ENCODE assay signal across 8 mouse cellular contexts in the genomic region with DNA sequence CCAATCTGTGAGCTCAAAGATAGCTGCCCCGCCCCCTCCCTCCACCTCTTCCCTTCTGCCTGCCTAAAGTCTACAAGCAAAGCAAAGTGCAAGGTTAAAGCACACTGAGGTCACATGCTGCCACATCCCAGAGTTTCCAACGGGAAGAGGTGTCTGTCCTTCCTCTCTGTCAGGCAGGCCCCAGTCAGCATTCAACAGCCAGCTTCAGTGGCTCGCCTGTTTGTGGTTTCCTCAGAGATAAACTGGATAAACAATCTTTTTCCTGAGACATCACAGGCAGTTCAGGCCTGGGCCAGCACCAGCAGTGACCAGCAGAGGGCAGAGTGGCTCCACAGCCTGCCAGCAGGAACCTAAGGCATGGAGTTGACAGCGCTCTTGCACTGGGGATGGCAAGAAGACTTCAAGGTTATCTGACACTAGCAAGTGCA. TPM values are rescaled to one million over a fixed set of nuclear protein-coding genes. Genes with fewer than 3 reads are reported as not detected.
DNase-seq lines count a peak whose midpoint lies in the region; ATAC-seq lines count a peak whose summit lies in the region.

No protein-coding gene starts in this region.

- no peaks in the 10 kb centered on the region for H3K9me3 ChIP-seq in heart, embryonic 11.5 days (replicated peaks; ENCODE audit: control insufficient read depth, low read length)
- H3K9me3 ChIP-seq in kidney, embryonic 15.5 days (replicated peaks), result no peaks in the 10 kb centered on the region; the same call in 1 of the 2 replicates

- no peak overlapping the region for H3K4me2 ChIP-seq in heart, embryonic 11.5 days
- no peak overlapping the region for H3K4me2 ChIP-seq in kidney, embryonic 15.5 days

- H3K27me3 ChIP-seq in heart, embryonic 11.5 days (ENCODE audit: control insufficient read depth, insufficient read depth, low read length), result no peaks in the 10 kb centered on the region
- H3K27me3 ChIP-seq in kidney, embryonic 15.5 days, result no peaks in the 10 kb centered on the region

- ATAC-seq in erythroblast, adult 5-6 weeks (replicated peaks; ENCODE audit: low FRiP score, poor library complexity, severe bottlenecking), result peak; percentile 93
- peak; percentile 67 for ATAC-seq in heart, embryonic 11.5 days (replicated peaks; ENCODE audit: insufficient number of reproducible peaks, low FRiP score, low TSS enrichment)
- ATAC-seq in kidney, embryonic 15.5 days (replicated peaks; ENCODE audit: low FRiP score), result peak; percentile 78; the same call in 1 of the 2 replicates
- peak; percentile 73 for ATAC-seq in monocyte, adult 5-6 weeks (replicated peaks; ENCODE audit: insufficient number of reproducible peaks, low FRiP score, low TSS enrichment, poor library complexity, severe bottlenecking)

- DNase-seq in A20 (ENCODE audit: low read depth, low spot score) (peak; percentile 74), liver (peak; percentile 87)
- DNase-seq in adrenal gland, postnatal 4 days (ENCODE audit: low spot score in 2 of 2), result peak; percentile 74 to 76
- peak; percentile 67 to 74 for DNase-seq in spleen, postnatal 36 days (ENCODE audit: low spot score in 2 of 2)

- H3K36me3 ChIP-seq in heart, embryonic 11.5 days (ENCODE audit: control insufficient read depth, insufficient read depth, low read length), result peaks cover 5% of the 10 kb centered on the region; the same call in 1 of the 2 replicates
- peaks cover 29% of the 10 kb centered on the region for H3K36me3 ChIP-seq in kidney, embryonic 15.5 days

- 0 out of 2 replicates have a peak, but pooled peaks cover 7% of the 10 kb centered on the region for H3K4me1 ChIP-seq in heart, embryonic 11.5 days (ENCODE audit: control insufficient read depth, insufficient read depth, low read length)
- 0 out of 2 replicates have a peak, but pooled peaks cover 3% of the 10 kb centered on the region for H3K4me1 ChIP-seq in kidney, embryonic 15.5 days

- H3K4me3 ChIP-seq in heart, embryonic 11.5 days (ENCODE audit: low read depth, low read length), result no peak overlapping the region
- no peak overlapping the region for H3K4me3 ChIP-seq in kidney, embryonic 15.5 days (replicated peaks)

- H3K9ac ChIP-seq in heart, embryonic 11.5 days (ENCODE audit: low read depth, low read length), result no peak overlapping the region
- H3K9ac ChIP-seq in kidney, embryonic 15.5 days, result no peak overlapping the region

- H3K27ac ChIP-seq in heart, embryonic 11.5 days (ENCODE audit: low read depth, low read length), result peak overlapping the region; percentile 30; the same call in 1 of the 2 replicates
- H3K27ac ChIP-seq in kidney, embryonic 15.5 days, result no peak overlapping the region

- WGBS in heart, embryonic 11.5 days (ENCODE audit: insufficient replicate concordance), result 10% methylated on average over 4 of the region's 4 CpGs
- 25% methylated on average over 4 of the region's 4 CpGs for WGBS in kidney, embryonic 15.5 days

RNA-seq across cellular contexts. Expression of a gene that starts 22.0 kb away (rescaled TPM):
- total RNA-seq in adrenal gland, postnatal 4 days (2021), result 10 to 100 TPM; 42.8 to 44.0 TPM
- 4.2 and 4.4 TPM in 2 replicates for total RNA-seq in erythroblast, adult 5-6 weeks (2015; ENCODE audit: low replicate concordance)
- 6.4 and 9.7 TPM in 2 replicates for total RNA-seq in erythroblast, adult 5-6 weeks (2017; ENCODE audit: low replicate concordance)
- polyA plus RNA-seq in heart, embryonic 11.5 days (2014; fragmentation: Nextera tagmentation; extraction: Ambion mirVana), result 61.8 and 72.3 TPM in 2 replicates
- polyA plus RNA-seq in kidney, embryonic 15.5 days (2015; fragmentation: Nextera tagmentation; extraction: Ambion mirVana), result 40.5 and 46.0 TPM in 2 replicates
- 19.9 to 43.2 TPM (median 21.4 TPM) in 3 replicates for total RNA-seq in monocyte, adult 5-6 weeks (2017)

RNA-seq across cellular contexts. Expression of a gene that starts 56.8 kb away (rescaled TPM):
- 10 to 100 TPM; 31.9 to 32.2 TPM for total RNA-seq in adrenal gland, postnatal 4 days (2021)
- 0.77 and 2.9 TPM in 2 replicates for total RNA-seq in erythroblast, adult 5-6 weeks (2015; ENCODE audit: low replicate concordance)
- 3.5 and 3.8 TPM in 2 replicates for total RNA-seq in erythroblast, adult 5-6 weeks (2017; ENCODE audit: low replicate concordance)
- 12.2 and 14.2 TPM in 2 replicates for polyA plus RNA-seq in heart, embryonic 11.5 days (2014; fragmentation: Nextera tagmentation; extraction: Ambion mirVana)
- polyA plus RNA-seq in kidney, embryonic 15.5 days (2015; fragmentation: Nextera tagmentation; extraction: Ambion mirVana), result 11.4 and 13.2 TPM in 2 replicates
- 17.3 to 18.3 TPM (median 18.0 TPM) in 3 replicates for total RNA-seq in monocyte, adult 5-6 weeks (2017)
